Mouse (Mus musculus): Measurements from ENCODE around the gene Derl3. TPM values are rescaled to one million over a fixed set of nuclear protein-coding genes. Genes with fewer than 3 reads are reported as not detected.

Gene Derl3
- total RNA-seq (2012; rRNA removed) (13.1 and 20.4 TPM in 2 replicates), total RNA-seq (2014; rRNA removed) (33.9 and 36.6 TPM in 2 replicates), polyA plus RNA-seq (2012; ENCODE audit: insufficient read length, low read depth) (28.9 and 36.2 TPM in 2 replicates)

DNA sequence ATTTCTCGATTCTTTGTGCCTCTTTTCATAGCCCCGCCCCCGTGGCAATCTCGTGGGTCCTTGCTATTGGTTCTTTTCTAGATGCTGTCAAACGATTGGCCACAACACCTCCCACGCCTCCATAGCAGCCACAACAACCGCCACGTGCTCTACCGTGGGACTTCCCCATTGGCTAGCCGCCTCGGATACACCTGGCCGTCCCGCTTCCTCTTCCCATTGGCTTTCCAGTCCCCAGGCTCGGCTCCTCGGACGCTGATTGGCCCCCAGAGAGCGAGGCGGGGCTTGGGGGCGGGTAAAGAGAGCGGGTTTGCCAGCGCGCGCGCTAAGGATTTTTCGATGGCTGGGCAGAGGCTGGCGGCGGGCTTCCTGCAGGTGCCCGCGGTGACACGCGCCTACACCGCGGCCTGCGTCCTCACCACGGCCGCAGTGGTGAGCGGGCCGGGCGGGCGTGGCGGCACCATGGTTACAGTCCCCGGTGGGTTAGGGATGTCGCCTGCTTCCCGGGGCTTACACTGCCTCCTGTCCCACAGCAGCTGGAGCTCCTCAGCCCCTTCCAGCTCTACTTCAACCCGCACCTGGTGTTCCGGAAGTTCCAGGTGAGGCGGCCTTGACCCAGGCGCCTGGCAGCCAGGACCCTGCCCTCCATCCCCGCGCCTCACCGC, at the start of gene Derl3:
TSS of gene Derl3 (plus strand) at position 325 of the 662 bp plus-strand sequence.
- Histone ChIP-seq H3K27me3 (replicated peaks) (no peaks in the 10 kb centered on the region), H3K4me1 (ENCODE audit: control insufficient read depth in 1 of 2, insufficient read depth in 2 of 2) (peaks cover 33 to 72% of the 10 kb centered on the region in 2 experiments), H3K36me3 (replicated peaks in 1 of 2; ENCODE audit: control insufficient read depth in 1 of 2, insufficient read depth in 1 of 2, low read length in 1 of 2) (peaks cover 7 to 43% of the 10 kb centered on the region in 2 experiments), H3K4me2 (ENCODE audit: insufficient read depth, low read depth, poor library complexity, severe bottlenecking) (peak within 1 kb of the TSS; percentile 76), H3K4me3 (replicated peaks in 1 of 3; ENCODE audit: low read depth in 2 of 3, low read length in 2 of 3, poor library complexity in 1 of 3) (peak within 1 kb of the TSS; percentile 47 to 63 (median 55)), H3K9me3 (replicated peaks; ENCODE audit: low read length) (no peaks in the 10 kb centered on the region), H3K79me2 (replicated peaks; ENCODE audit: control insufficient read depth, extremely low read depth, insufficient read depth, poor library complexity, severe bottlenecking) (no peaks in the 10 kb centered on the region), H3K9ac (ENCODE audit: insufficient read depth, low read depth) (peak within 1 kb of the TSS; percentile 9; the same call in 1 of the 2 replicates), H3K27ac (ENCODE audit: insufficient read depth, low read depth) (peak within 1 kb of the TSS; percentile 99)
- dilution Hi-C loops (cut with MboI; ENCODE audit: extremely low pct_ligation_motif_present, extremely low pct_unique_long_range_greater_than_20kb, low sequenced_read_pairs): no loop called here
- in situ Hi-C loops (cut with MboI; ENCODE audit: low pct_ligation_motif_present, low pct_unique_long_range_greater_than_20kb, low sequenced_read_pairs): no loop called here
- DNase-seq (ENCODE audit: extremely low read depth): peak; percentile 100
- TF ChIP-seq USF2 (conservative IDR thresholded peaks at IDR 0.05; ENCODE audit: low read depth, low read length): peak; percentile 51
- TF ChIP-seq MAX (IDR thresholded peaks at IDR 0.05; ENCODE audit: low read length): peak; percentile 99
- peak; percentile 41 for TF ChIP-seq TCF12 (IDR thresholded peaks at IDR 0.05; ENCODE audit: low read depth, low read length)
- TF ChIP-seq CHD2 (IDR thresholded peaks at IDR 0.05; ENCODE audit: low read length): peak; percentile 85
- no peak for TF ChIP-seq TBP (conservative IDR thresholded peaks at IDR 0.05; ENCODE audit: low read depth, low read length)
- TF ChIP-seq ZNF384 (IDR thresholded peaks at IDR 0.05; ENCODE audit: low read depth, low read length): no peak
- TF ChIP-seq ZC3H11A (IDR thresholded peaks at IDR 0.05; ENCODE audit: low read depth, low read length): no peak
- TF ChIP-seq E2F4 (IDR thresholded peaks at IDR 0.05; ENCODE audit: insufficient replicate concordance, low read depth, low read length): no peak
- peak; percentile 55; the same call in 1 of the 2 replicates for TF ChIP-seq MYC (IDR thresholded peaks at IDR 0.05; ENCODE audit: low read depth, low read length)
- peak; percentile 62 for TF ChIP-seq HCFC1 (IDR thresholded peaks at IDR 0.05; ENCODE audit: low read depth, low read length)
- TF ChIP-seq CHD1 (IDR thresholded peaks at IDR 0.05; ENCODE audit: low read depth, low read length): no peak
- TF ChIP-seq CTCF (conservative IDR thresholded peaks at IDR 0.05 in 1 of 2, IDR thresholded peaks at IDR 0.05 in 1 of 2; ENCODE audit: low read depth in 2 of 2, low read length in 2 of 2): no peak
- peak; percentile 73 for TF ChIP-seq ELF1 (IDR thresholded peaks at IDR 0.05; ENCODE audit: low read depth, low read length)
- peak; percentile 19; the same call in 1 of the 2 replicates for TF ChIP-seq IRF4 (IDR thresholded peaks at IDR 0.05; ENCODE audit: low read depth, low read length)
- peak; percentile 78 for TF ChIP-seq USF1 (IDR thresholded peaks at IDR 0.05; ENCODE audit: low read depth, low read length)
- peak; percentile 62 for TF ChIP-seq BHLHE40 (IDR thresholded peaks at IDR 0.05; ENCODE audit: low read depth, low read length)
- no peak for TF ChIP-seq JUN (IDR thresholded peaks at IDR 0.05; ENCODE audit: insufficient read depth, low read depth, low read length)
- 0 out of 2 replicates have a peak, but pooled peaks have one; percentile 34 for TF ChIP-seq KAT2A (IDR thresholded peaks at IDR 0.05; ENCODE audit: insufficient replicate concordance, low read length)
- no peak for TF ChIP-seq ZKSCAN1 (IDR thresholded peaks at IDR 0.05; ENCODE audit: borderline replicate concordance, low read depth, low read length)
- TF ChIP-seq MXI1 (IDR thresholded peaks at IDR 0.05; ENCODE audit: low read depth, low read length): peak; percentile 89
- 0 out of 2 replicates have a peak, but pooled peaks have one; percentile 22 for TF ChIP-seq NRF1 (IDR thresholded peaks at IDR 0.05; ENCODE audit: low read depth, low read length)
- TF ChIP-seq ZMIZ1 (IDR thresholded peaks at IDR 0.05; ENCODE audit: low read depth, low read length): no peak
- TF ChIP-seq POLR2A (IDR thresholded peaks at IDR 0.05; ENCODE audit: low read depth, low read length): peak; percentile 46
- TF ChIP-seq GABPA (IDR thresholded peaks at IDR 0.05; ENCODE audit: insufficient replicate concordance, low read depth, low read length): no peak
- peak; percentile 38; the same call in 1 of the 2 replicates for TF ChIP-seq MAZ (IDR thresholded peaks at IDR 0.05; ENCODE audit: low read depth, low read length)
- TF ChIP-seq SIN3A (IDR thresholded peaks at IDR 0.05; ENCODE audit: low read length): peak; percentile 99

Data from CH12.LX (cell line).